Mouse (Mus musculus) ES-E14 (cell line): ENCODE measurements around the gene Psma7. TPM values are rescaled to one million over a fixed set of nuclear protein-coding genes. Genes with fewer than 3 reads are reported as not detected.

Experiments used
- DNase-seq: peaks from one replicate; pipeline ENCODE4 v3.0.0-alpha.2; 2013; ENCODE audit warnings: low read depth, low spot score
- H3K27ac ChIP-seq: 2 replicates; pipeline ENCODE4 v1.5.1; 2012; ENCODE audit warnings: low read depth, mild to moderate bottlenecking, low read length, moderate library complexity, mixed read lengths; ENCODE audit not compliant: poor library complexity, insufficient read depth, severe bottlenecking
- H3K36me3 ChIP-seq: 2 replicates; pipeline ENCODE4 v1.6.1; 2012; ENCODE audit warnings: mild to moderate bottlenecking, low read length, moderate library complexity, mixed read lengths; ENCODE audit not compliant: control insufficient read depth, poor library complexity, insufficient read depth, severe bottlenecking
- H3K4me1 ChIP-seq, 2 experiments: fragments of 150-350 bp in 1 of 2; sonication (generic) in 1 of 2; 2 replicates each; pipeline ENCODE4 v1.6.1; 2012; ENCODE audit warnings: low read length in 2 of 2, mild to moderate bottlenecking in 1 of 2, mixed read lengths in 1 of 2; ENCODE audit not compliant: control insufficient read depth in 2 of 2, insufficient read depth in 2 of 2, poor library complexity in 1 of 2
- H3K4me3 ChIP-seq, 2 experiments: fragments of 150-350 bp in 1 of 2; sonication (generic) in 1 of 2; 2 replicates each; pipeline ENCODE4 v1.5.1; 2012; ENCODE audit warnings: low read length in 2 of 2, low read depth in 1 of 2, mild to moderate bottlenecking in 1 of 2, mixed read lengths in 1 of 2; ENCODE audit not compliant: insufficient read depth in 1 of 2, poor library complexity in 1 of 2, severe bottlenecking in 1 of 2
- H3K9ac ChIP-seq: 2 replicates; pipeline ENCODE4 v1.6.1; 2012; ENCODE audit warnings: low read depth, mild to moderate bottlenecking, low read length, mixed read lengths; ENCODE audit not compliant: poor library complexity, insufficient read depth, severe bottlenecking
- H3K9me3 ChIP-seq: fragments of 150-350 bp; sonication (generic); 2 replicates; pipeline ENCODE4 v1.6.1; 2012; ENCODE audit warnings: low read depth, mild to moderate bottlenecking, low read length; ENCODE audit not compliant: control insufficient read depth, insufficient read depth
- CHD2 ChIP-seq: IDR thresholded peaks from 2 replicates; pipeline ENCODE4 v1.6.1; 2014; ENCODE audit warnings: mild to moderate bottlenecking, low read depth, low read length, inconsistent platforms
- HCFC1 ChIP-seq: IDR thresholded peaks from 2 replicates; pipeline ENCODE4 v1.6.1; 2012; ENCODE audit warnings: low read length, inconsistent platforms, borderline replicate concordance; ENCODE audit not compliant: insufficient read depth
- MAFK ChIP-seq: IDR thresholded peaks from 2 replicates; pipeline ENCODE4 v1.6.1; 2014; ENCODE audit warnings: mild to moderate bottlenecking, low read depth, low read length, inconsistent platforms; ENCODE audit not compliant: insufficient read depth
- ZC3H11A ChIP-seq: IDR thresholded peaks from 2 replicates; pipeline ENCODE4 v1.6.1; 2012; ENCODE audit warnings: low read depth, mild to moderate bottlenecking, inconsistent platforms, low read length, borderline replicate concordance
- ZNF384 ChIP-seq: IDR thresholded peaks from 2 replicates; pipeline ENCODE4 v1.6.1; 2012; ENCODE audit warnings: low read depth, low read length, inconsistent platforms
- in situ Hi-C, 2 experiments: fragments of 600-800 bp; cut with MboI; formaldehyde crosslinking; loops; one replicate each; pipeline ENCODE4 v1.15.1; 2025; ENCODE audit warnings: low sequenced_read_pairs in 2 of 2, inconsistent platforms in 1 of 2; ENCODE audit not compliant: unreplicated experiment in 2 of 2
- total RNA-seq: library from RNA; depleted of rRNA; stranded (reverse); fragments of 300-350 nt; gene quantifications from 2 replicates; pipeline ENCODE4 v1.2.3, GENCODE M21; 2012; rRNA removed

Psma7 gene
- total RNA-seq, 1 experiment = 381 TPM

GRCm38 (mm10) chr2:179998431-179998830 lies 43.8 kb downstream of the Psma7 start:
- Histone ChIP-seq H3K9me3 (no peaks in the 10 kb centered on the region), H3K4me3 (no peak overlapping the region), H3K4me1 (0 out of 4 replicates have a peak, but pooled peaks cover 0 to 3% of the 10 kb centered on the region in 2 experiments), H3K9ac (no peak overlapping the region), H3K36me3 (no peaks in the 10 kb centered on the region), H3K27ac (no peak overlapping the region)
- in situ Hi-C loops = no loop called here
- DNase-seq = no peak
- no peak for TF ChIP-seq ZNF384
- no peak for TF ChIP-seq ZC3H11A
- TF ChIP-seq MAFK = no peak
- no peak for TF ChIP-seq HCFC1
- no peak for TF ChIP-seq CHD2

- in situ Hi-C loops = no loop called here
- H3K27ac ChIP-seq = no peak overlapping the region
Observed at GRCm38 (mm10) chr2:179993071-179993470, 49.2 kb downstream of the Psma7 start.

GRCm38 (mm10) chr2:179989098-179989497 lies 53.1 kb downstream of the Psma7 start:
- no peaks in the 10 kb centered on the region for H3K9me3 ChIP-seq
- no peaks in the 10 kb centered on the region for H3K36me3 ChIP-seq
- no peak for DNase-seq
- H3K27ac ChIP-seq = no peak overlapping the region
- in situ Hi-C loops = no loop called here
- peaks cover 5 to 12% of the 10 kb centered on the region in 2 experiments for H3K4me1 ChIP-seq
- no peak overlapping the region for H3K4me3 ChIP-seq
- TF ChIP-seq MAFK (peak; percentile 73), CHD2 (no peak)
- no peak overlapping the region for H3K9ac ChIP-seq

More at GRCm38 (mm10) chr2:179993071-179993470, 49.2 kb downstream of the Psma7 start:
- TF ChIP-seq HCFC1 (no peak), ZC3H11A (no peak), CHD2 (no peak), MAFK (no peak), ZNF384 (no peak)
- no peak overlapping the region for H3K4me3 ChIP-seq
- H3K9ac ChIP-seq = no peak overlapping the region
- no peaks in the 10 kb centered on the region for H3K36me3 ChIP-seq
- H3K9me3 ChIP-seq = no peaks in the 10 kb centered on the region
- H3K4me1 ChIP-seq = peaks cover 3 to 8% of the 10 kb centered on the region in 2 experiments
- DNase-seq = no peak

GRCm38 (mm10) chr2:179986437-179987022 lies 55.7 kb downstream of the Psma7 start:
- H3K4me3 ChIP-seq = no peak overlapping the region
- H3K36me3 ChIP-seq = no peaks in the 10 kb centered on the region
- TF ChIP-seq ZC3H11A = no peak
- TF ChIP-seq MAFK = no peak
- no peak for TF ChIP-seq ZNF384
- no peak for TF ChIP-seq CHD2
- no peak for TF ChIP-seq HCFC1
- no peak overlapping the region for H3K9ac ChIP-seq
- H3K4me1 ChIP-seq = peaks cover 5 to 12% of the 10 kb centered on the region in 2 experiments
- in situ Hi-C loops = no loop called here
- no peak overlapping the region for H3K27ac ChIP-seq
- DNase-seq = no peak
- no peaks in the 10 kb centered on the region for H3K9me3 ChIP-seq

Other genes with a start within 250 kb of the Psma7 start
- gene Taf4, start 65.8 kb downstream of the Psma7 start, total RNA-seq = 19.0 and 26.3 TPM in 2 replicates
- 44.4 and 46.0 TPM in 2 replicates for gene Lsm14b, start 17.4 kb downstream of the Psma7 start, total RNA-seq
- gene Ss18l1, start 76 bp upstream of the Psma7 start, total RNA-seq = 4.9 and 5.8 TPM in 2 replicates
- 33.9 and 35.3 TPM in 2 replicates for gene Mtg2, start 28.2 kb upstream of the Psma7 start, total RNA-seq
- 0.49 and 1.1 TPM in 2 replicates for gene Hrh3, start 62.1 kb upstream of the Psma7 start, total RNA-seq
- 12.2 and 12.3 TPM in 2 replicates for gene Osbpl2, start 76.9 kb upstream of the Psma7 start, total RNA-seq
- 169 and 196 TPM in 2 replicates for gene Adrm1, start 129.1 kb upstream of the Psma7 start, total RNA-seq
- gene Lama5, start 183.4 kb upstream of the Psma7 start, total RNA-seq = 291 and 497 TPM in 2 replicates
- gene Rps21, start 214.9 kb upstream of the Psma7 start, total RNA-seq = 4,130 and 4,285 TPM in 2 replicates
- 13.4 and 15.5 TPM in 2 replicates for gene Cables2, start 231.1 kb upstream of the Psma7 start, total RNA-seq
- gene Rbbp8nl, start 247.4 kb upstream of the Psma7 start, total RNA-seq = 0.54 and 1.4 TPM in 2 replicates